Mouse (Mus musculus) intestine, postnatal 0 days (tissue): ENCODE measurements at regions not wholly inside any gene's neighbourhood (a gene's known extent, or its start where the extent isn't known, plus 50 kb on each side); places are given as distances from the start of the nearest gene placed in this dataset.

ENCODE experiments used
- ATAC-seq: fragments of 200-750 bp; cut with Nextera tagmentation; 2 replicates; pipeline ENCODE4 v1.8.0; 2017; ENCODE audit warnings: mild to moderate bottlenecking, moderate TSS enrichment, moderate library complexity
- H3K27ac ChIP-seq: fragments of 300-500 bp; sonication (generic); 2 replicates; pipeline ENCODE4 v1.5.1; 2014; ENCODE audit warnings: mild to moderate bottlenecking, low read depth, low read length, moderate library complexity
- H3K27me3 ChIP-seq: fragments of 300-500 bp; sonication (generic); replicated peaks from 2 replicates; pipeline ENCODE4 v1.6.1; 2014; ENCODE audit warnings: low read length, mixed read lengths; ENCODE audit not compliant: control insufficient read depth, insufficient read depth
- H3K36me3 ChIP-seq: fragments of 300-500 bp; sonication (generic); 2 replicates; pipeline ENCODE4 v1.6.1; 2014; ENCODE audit warnings: mild to moderate bottlenecking, moderate library complexity; ENCODE audit not compliant: control insufficient read depth, insufficient read depth
- H3K4me1 ChIP-seq: fragments of 300-500 bp; sonication (generic); replicated peaks from 2 replicates; pipeline ENCODE4 v1.6.1; 2014; ENCODE audit warnings: antibody characterized with exemption, low read length, mixed read lengths; ENCODE audit not compliant: control insufficient read depth, insufficient read depth
- H3K4me2 ChIP-seq: fragments of 300-500 bp; sonication (generic); replicated peaks from 2 replicates; pipeline ENCODE4 v1.6.1; 2014; ENCODE audit warnings: low read depth, mild to moderate bottlenecking, moderate library complexity
- H3K4me3 ChIP-seq: fragments of 300-500 bp; sonication (generic); 2 replicates; pipeline ENCODE4 v1.5.1; 2014; ENCODE audit warnings: low read depth, low read length
- H3K9ac ChIP-seq: fragments of 300-500 bp; sonication (generic); 2 replicates; pipeline ENCODE4 v1.6.1; 2014; ENCODE audit warnings: mild to moderate bottlenecking, low read depth, low read length
- H3K9me3 ChIP-seq: fragments of 300-500 bp; sonication (generic); 2 replicates; pipeline ENCODE4 v1.6.1; 2016; ENCODE audit warnings: mixed run types; ENCODE audit not compliant: control insufficient read depth
- CTCF ChIP-seq: sonication (generic); IDR thresholded peaks from 2 replicates; pipeline ENCODE4 v1.5.1; 2016; ENCODE audit warnings: low read depth, mild to moderate bottlenecking, control low read depth, antibody characterized with exemption, moderate library complexity
- WGBS: fragments of 180-500 bp; shearing (Covaris S2); extraction: QIAGEN DNeasy Blood & Tissue Kit; methylation state at CpG from one replicate; pipeline ENCODE4 v1.1.7; 2014; 5-methylcytosine and 5-hydroxymethylcytosine counted together

- Histone ChIP-seq H3K9me3 (no peaks in the 10 kb centered on the region), H3K4me2 (no peak overlapping the region), H3K4me1 (no peaks in the 10 kb centered on the region), H3K36me3 (no peaks in the 10 kb centered on the region), H3K27ac (no peak overlapping the region), H3K9ac (no peak overlapping the region), H3K27me3 (no peaks in the 10 kb centered on the region), H3K4me3 (no peak overlapping the region)
- no peak for ATAC-seq
- 43% methylated on average over 4 of the region's 4 CpGs for WGBS
- TF ChIP-seq CTCF = no peak
These were observed 456.7 kb downstream of the Elavl2 start for GRCm38 (mm10) chr4:90943687-90944385.

- ATAC-seq = no peak
- no peaks in the 10 kb centered on the region for H3K27me3 ChIP-seq
- TF ChIP-seq CTCF = no peak
- no peaks in the 10 kb centered on the region for H3K9me3 ChIP-seq
- no peaks in the 10 kb centered on the region for H3K36me3 ChIP-seq
- 89% methylated on average over 6 of the region's 6 CpGs for WGBS
- no peak overlapping the region; the same call in 1 of the 2 replicates for H3K27ac ChIP-seq
- H3K4me3 ChIP-seq = no peak overlapping the region
- no peak overlapping the region for H3K4me2 ChIP-seq
- no peaks in the 10 kb centered on the region for H3K4me1 ChIP-seq
- no peak overlapping the region for H3K9ac ChIP-seq
These were observed 483.1 kb downstream of the Elavl2 start for GRCm38 (mm10) chr4:90917312-90918107.

DNA sequence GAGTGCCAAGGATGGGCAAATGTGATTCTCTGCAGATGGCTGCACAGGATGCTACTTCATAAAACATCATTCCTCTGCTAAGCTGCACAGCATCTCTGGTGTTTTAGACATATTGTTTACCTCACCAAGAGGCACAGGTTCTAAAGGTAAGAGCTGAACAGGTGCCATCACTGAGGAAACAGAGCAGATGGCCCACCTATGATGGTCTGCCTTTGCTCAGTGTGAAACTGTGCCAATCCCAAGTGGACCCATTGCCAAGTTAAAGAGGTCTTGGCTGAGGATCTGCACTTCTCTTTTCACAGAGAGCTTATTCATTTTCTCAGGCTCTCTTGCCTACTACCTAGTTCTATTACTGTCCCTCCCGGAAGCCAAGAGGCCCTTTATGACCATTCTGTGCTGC lies 494.3 kb downstream of the Elavl2 start:
- Histone ChIP-seq H3K9ac (no peak overlapping the region), H3K4me2 (no peak overlapping the region), H3K9me3 (no peaks in the 10 kb centered on the region), H3K27ac (no peak overlapping the region), H3K27me3 (no peaks in the 10 kb centered on the region), H3K4me3 (no peak overlapping the region), H3K36me3 (no peaks in the 10 kb centered on the region), H3K4me1 (no peaks in the 10 kb centered on the region)
- WGBS = 81% methylated on average over 1 of the region's 1 CpGs
- TF ChIP-seq CTCF = no peak
- no peak for ATAC-seq

DNA sequence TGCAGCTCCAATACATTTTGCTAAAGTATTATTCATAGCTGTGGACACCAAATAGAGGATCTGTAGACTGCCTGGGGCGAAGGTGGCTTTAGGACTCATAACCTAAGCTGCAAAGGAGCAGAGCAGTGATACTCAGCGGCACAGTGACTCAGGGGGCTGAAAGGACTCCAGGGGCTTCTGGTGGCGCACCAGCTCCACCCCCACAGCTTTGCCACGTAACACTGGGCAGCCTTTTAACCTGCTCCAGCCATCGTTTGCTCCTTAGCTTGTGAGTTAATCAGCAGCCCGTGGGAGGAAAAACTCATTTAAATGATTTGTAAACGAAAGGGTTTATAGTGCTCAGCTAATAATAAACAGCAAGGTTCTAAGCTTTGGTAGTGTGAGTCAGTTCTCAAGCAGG lies 532.4 kb downstream of the Elavl2 start:
- TF ChIP-seq CTCF = no peak
- H3K4me3 ChIP-seq = no peak overlapping the region
- no peak overlapping the region for H3K9ac ChIP-seq
- no peaks in the 10 kb centered on the region for H3K9me3 ChIP-seq
- no peak overlapping the region for H3K4me2 ChIP-seq
- no peak overlapping the region for H3K27ac ChIP-seq
- WGBS = 40% methylated on average over 7 of the region's 7 CpGs
- no peak for ATAC-seq
- no peaks in the 10 kb centered on the region for H3K27me3 ChIP-seq
- no peaks in the 10 kb centered on the region for H3K4me1 ChIP-seq
- no peaks in the 10 kb centered on the region for H3K36me3 ChIP-seq

GRCm38 (mm10) chr4:90860854-90861253 lies 539.7 kb downstream of the Elavl2 start:
- TF ChIP-seq CTCF = peak; percentile 34
- Histone ChIP-seq H3K4me3 (no peak overlapping the region), H3K27me3 (no peaks in the 10 kb centered on the region), H3K4me2 (no peak overlapping the region), H3K9ac (no peak overlapping the region), H3K27ac (no peak overlapping the region), H3K9me3 (no peaks in the 10 kb centered on the region), H3K36me3 (no peaks in the 10 kb centered on the region), H3K4me1 (no peaks in the 10 kb centered on the region)
- ATAC-seq = no peak
- WGBS = 46% methylated on average over 2 of the region's 2 CpGs

DNA sequence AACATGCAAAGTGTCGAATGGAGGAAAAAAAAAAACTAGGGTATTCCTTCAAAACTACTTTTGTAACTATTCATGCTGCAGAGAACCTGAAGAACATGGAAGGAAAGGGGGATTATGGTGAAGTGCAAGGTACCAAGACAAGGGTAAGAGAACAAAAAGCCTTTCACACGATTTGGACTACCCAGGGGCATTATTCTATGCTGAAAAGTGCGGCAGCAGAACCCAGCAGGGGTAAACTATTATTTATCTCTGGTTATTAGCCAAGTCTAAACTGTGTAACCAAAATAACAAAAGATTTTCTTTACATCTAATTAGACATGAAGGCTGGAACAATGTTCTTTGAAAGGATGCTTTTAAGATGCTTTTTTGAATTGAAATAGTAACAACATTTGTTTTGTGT lies 560.8 kb downstream of the Elavl2 start:
- no peak overlapping the region for H3K9ac ChIP-seq
- H3K4me2 ChIP-seq = no peak overlapping the region
- no peak for ATAC-seq
- TF ChIP-seq CTCF = no peak
- no peaks in the 10 kb centered on the region for H3K4me1 ChIP-seq
- H3K27ac ChIP-seq = no peak overlapping the region
- H3K36me3 ChIP-seq = no peaks in the 10 kb centered on the region
- H3K4me3 ChIP-seq = no peak overlapping the region
- WGBS = 60% methylated on average over 3 of the region's 3 CpGs
- no peaks in the 10 kb centered on the region for H3K27me3 ChIP-seq
- H3K9me3 ChIP-seq = no peaks in the 10 kb centered on the region
